Mouse (Mus musculus): ENCODE results near the gene Vmn1r196.
"Not testable (repeated sequence)": the region's sequence is repeated elsewhere in the genome, so short reads cannot be mapped to it uniquely, and the experiment has no call there.

Vmn1r196 gene

GRCm38 (mm10) chr13:22289620-22290019 lies at the start of gene Vmn1r196:
TSS of gene Vmn1r196 (plus strand) at chr13:22289920.
- no peak for DNase-seq

GRCm38 (mm10) chr13:22243915-22244314 lies 45.8 kb upstream of the Vmn1r196 start, which contains the start of gene Vmn1r194:
TSS of gene Vmn1r194 (plus strand) at chr13:22244215.
- DNase-seq, result no peak

GRCm38 (mm10) chr13:22270222-22270621 lies 19.5 kb upstream of the Vmn1r196 start, which contains the start of gene Vmn1r195:
TSS of gene Vmn1r195 (plus strand) at chr13:22270522.
- not testable (repeated sequence) for DNase-seq

- no peak for DNase-seq
These were observed 18.0 kb upstream of the Vmn1r196 start for GRCm38 (mm10) chr13:22271721-22272120.

DNA sequence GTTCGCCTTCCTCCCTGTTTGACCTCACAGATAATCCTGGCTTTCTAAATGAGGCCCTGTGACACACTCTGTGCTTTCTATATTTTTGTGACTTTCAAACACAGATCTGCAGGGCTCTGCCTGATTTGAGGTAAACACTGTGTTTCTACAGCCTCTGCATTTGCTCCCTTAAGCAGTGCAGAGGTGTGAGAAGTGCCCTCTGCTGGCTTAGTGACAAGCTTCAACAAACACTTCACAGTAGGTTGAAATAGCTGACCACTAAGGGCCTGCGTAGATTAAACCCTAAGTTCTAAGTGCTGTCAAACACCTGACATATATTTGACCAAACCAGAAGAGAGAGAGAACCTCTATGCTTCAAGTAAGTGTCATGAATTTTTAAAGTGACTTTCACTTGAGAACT lies 5.1 kb upstream of the Vmn1r196 start:
- DNase-seq, result no peak

GRCm38 (mm10) chr13:22308075-22308474 lies 18.4 kb downstream of the Vmn1r196 start:
- DNase-seq, result not testable (repeated sequence)

- DNase-seq, result no peak
These were observed 25.6 kb downstream of the Vmn1r196 start for GRCm38 (mm10) chr13:22315361-22315760.

DNA sequence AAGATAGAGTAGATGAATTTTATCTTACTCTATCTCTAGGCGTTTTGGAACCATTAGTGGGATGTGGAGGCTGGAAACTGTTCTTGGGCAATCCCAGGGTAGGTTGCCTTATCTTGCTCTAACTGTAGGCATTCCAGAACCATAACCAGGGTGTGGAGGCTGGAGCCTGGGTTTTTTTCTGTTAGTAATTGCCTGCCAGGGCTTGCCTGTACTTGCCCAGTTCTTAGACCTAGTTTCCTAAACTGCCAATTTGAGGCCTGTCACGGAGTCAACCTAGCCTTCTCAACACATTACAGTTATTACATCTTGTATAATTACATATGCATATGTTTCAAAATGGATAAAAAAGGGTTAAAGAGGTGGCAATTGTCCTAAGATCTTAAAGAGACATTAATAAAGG lies 27.6 kb downstream of the Vmn1r196 start:
- no peak for DNase-seq

DNA sequence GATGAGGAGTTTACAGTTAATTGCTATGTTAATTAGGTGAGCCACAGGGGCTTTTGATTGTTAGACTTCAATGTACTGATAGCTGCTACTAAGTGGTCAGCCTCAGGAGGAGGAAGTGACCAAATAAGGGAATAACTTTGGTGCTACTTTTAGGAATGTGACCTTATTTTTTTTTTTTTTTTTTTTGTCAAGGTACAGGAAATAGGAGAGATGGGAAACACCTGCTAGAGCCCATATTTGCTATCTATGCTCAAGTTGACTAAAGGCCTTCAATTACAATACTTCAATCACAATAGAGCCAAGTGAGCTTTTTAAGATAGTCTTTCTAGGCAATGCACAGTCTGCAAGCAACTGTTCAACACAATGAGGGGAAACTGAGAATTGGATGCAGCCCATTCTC lies 30.4 kb downstream of the Vmn1r196 start:
- DNase-seq, result no peak

GRCm38 (mm10) chr13:22324289-22324688 lies 34.6 kb downstream of the Vmn1r196 start, which contains the start of gene Vmn1r197:
TSS of gene Vmn1r197 (plus strand) at chr13:22324589.
- DNase-seq, result no peak

GRCm38 (mm10) chr13:22333269-22333668 lies 43.5 kb downstream of the Vmn1r196 start:
- no peak for DNase-seq

GRCm38 (mm10) chr13:22335565-22335964 lies 45.8 kb downstream of the Vmn1r196 start:
- DNase-seq, result no peak

Measured in lung, adult 18-20 months (tissue).